Mouse (Mus musculus) liver, embryonic 11.5 days (tissue): ENCODE data around the gene Limch1. TPM values are rescaled to one million over a fixed set of nuclear protein-coding genes. Genes with fewer than 3 reads are reported as not detected.
A peak's percentile ranks its signal among the peaks of the same experiment; 100 is the strongest.

Source experiments
- ATAC-seq: fragments of 200-750 bp; cut with Nextera tagmentation; replicated peaks from 2 replicates; pipeline ENCODE4 v1.8.0; 2017; ENCODE audit warnings: moderate number of reproducible peaks, mild to moderate bottlenecking, moderate TSS enrichment, moderate library complexity; ENCODE audit not compliant: low FRiP score
- DNase-seq: peaks from one replicate; pipeline ENCODE4 v3.0.0-alpha.2; 2017; ENCODE audit warnings: low spot score
- H3K27ac ChIP-seq: fragments of 300-500 bp; sonication (generic); 2 replicates; pipeline ENCODE4 v1.5.1; 2014; ENCODE audit warnings: mild to moderate bottlenecking, low read depth, low read length, control low read depth
- H3K27me3 ChIP-seq: fragments of 300-500 bp; sonication (generic); replicated peaks from 2 replicates; pipeline ENCODE4 v1.6.1; 2014; ENCODE audit warnings: low read length, mixed read lengths; ENCODE audit not compliant: control insufficient read depth, insufficient read depth
- H3K36me3 ChIP-seq: fragments of 300-500 bp; sonication (generic); 2 replicates; pipeline ENCODE4 v1.6.1; 2014; ENCODE audit warnings: mild to moderate bottlenecking, low read length, moderate library complexity, mixed read lengths; ENCODE audit not compliant: control insufficient read depth, insufficient read depth
- H3K4me1 ChIP-seq: fragments of 300-500 bp; sonication (generic); replicated peaks from 2 replicates; pipeline ENCODE4 v1.6.1; 2014; ENCODE audit warnings: low read length, mixed read lengths; ENCODE audit not compliant: control insufficient read depth, insufficient read depth
- H3K4me2 ChIP-seq: fragments of 300-500 bp; sonication (generic); 2 replicates; pipeline ENCODE4 v1.6.1; 2014; ENCODE audit warnings: mild to moderate bottlenecking, control low read depth, moderate library complexity
- H3K4me3 ChIP-seq: fragments of 300-500 bp; sonication (generic); 2 replicates; pipeline ENCODE4 v1.5.1; 2014; ENCODE audit warnings: low read depth, low read length, control low read depth
- H3K9ac ChIP-seq: fragments of 300-500 bp; sonication (generic); 2 replicates; pipeline ENCODE4 v1.6.1; 2014; ENCODE audit warnings: low read depth, low read length, control low read depth
- H3K9me3 ChIP-seq: fragments of 300-500 bp; sonication (generic); 2 replicates; pipeline ENCODE4 v1.6.1; 2016; ENCODE audit warnings: low read length, inconsistent platforms, mixed read lengths; ENCODE audit not compliant: control insufficient read depth
- WGBS: fragments of 180-500 bp; shearing (Covaris S2); extraction: QIAGEN DNeasy Blood & Tissue Kit; methylation state at CpG from one replicate; pipeline ENCODE4 v1.1.7; 2014; 5-methylcytosine and 5-hydroxymethylcytosine counted together
- polyA plus RNA-seq: library from polyadenylated mRNA; unstranded; fragments of >200 nt; fragmentation: Nextera tagmentation; extraction: Ambion mirVana; gene quantifications from 2 replicates; pipeline ENCODE4 v1.2.1, GENCODE M21; 2014

Limch1 gene
- polyA plus RNA-seq, 1 experiment from 2014 or later = 11.6 TPM

- H3K4me1 ChIP-seq = no peaks in the 10 kb centered on the region; the same call in 1 of the 2 replicates
- H3K27me3 ChIP-seq = peaks cover 14% of the 10 kb centered on the region
- ATAC-seq (peak; percentile 41; the same call in 1 of the 2 replicates), DNase-seq (peak; percentile 74)
- peak overlapping the region; percentile 40 for H3K4me3 ChIP-seq
- no peak overlapping the region for H3K9ac ChIP-seq
- H3K4me2 ChIP-seq = peak overlapping the region; percentile 67
- no peaks in the 10 kb centered on the region for H3K9me3 ChIP-seq
- H3K36me3 ChIP-seq = no peaks in the 10 kb centered on the region
- 2% methylated on average over 33 of the region's 33 CpGs for WGBS
- H3K27ac ChIP-seq = no peak overlapping the region
Measured at GRCm38 (mm10) chr5:66996886-66997599, 251.4 kb downstream of the Limch1 start.

- no peak overlapping the region for H3K4me3 ChIP-seq
- peak overlapping the region; percentile 67 for H3K4me2 ChIP-seq
- no peaks in the 10 kb centered on the region for H3K36me3 ChIP-seq
- H3K9me3 ChIP-seq = no peaks in the 10 kb centered on the region
- no peaks in the 10 kb centered on the region; the same call in 1 of the 2 replicates for H3K4me1 ChIP-seq
- no peak for ATAC-seq
- H3K27ac ChIP-seq = no peak overlapping the region
- 20% methylated on average over 7 of the region's 7 CpGs for WGBS
- H3K27me3 ChIP-seq = peaks cover 14% of the 10 kb centered on the region
- H3K9ac ChIP-seq = no peak overlapping the region
- DNase-seq = no peak
Measured at GRCm38 (mm10) chr5:66997600-66997930, 251.9 kb downstream of the Limch1 start.

GRCm38 (mm10) chr5:66998341-66998740, 252.7 kb downstream of the Limch1 start:
- Histone ChIP-seq H3K4me2 (no peak overlapping the region), H3K27ac (no peak overlapping the region), H3K36me3 (no peaks in the 10 kb centered on the region), H3K4me1 (no peaks in the 10 kb centered on the region; the same call in 1 of the 2 replicates), H3K9me3 (no peaks in the 10 kb centered on the region), H3K27me3 (peaks cover 14% of the 10 kb centered on the region), H3K9ac (no peak overlapping the region), H3K4me3 (no peak overlapping the region)
- whole genome bisulfite sequencing = 65% methylated on average over 6 of the region's 6 CpGs
- DNase-seq (no peak), ATAC-seq (no peak)

- no peaks in the 10 kb centered on the region for H3K9me3 ChIP-seq
- no peak for DNase-seq
- no peaks in the 10 kb centered on the region for H3K36me3 ChIP-seq
- no peak overlapping the region for H3K4me3 ChIP-seq
- no peak overlapping the region for H3K27ac ChIP-seq
- H3K4me2 ChIP-seq = no peak overlapping the region
- peaks cover 9% of the 10 kb centered on the region for H3K27me3 ChIP-seq
- no peaks in the 10 kb centered on the region; the same call in 1 of the 2 replicates for H3K4me1 ChIP-seq
- no peak for ATAC-seq
- H3K9ac ChIP-seq = no peak overlapping the region
- WGBS = 80% methylated on average over 6 of the region's 6 CpGs
Measured at GRCm38 (mm10) chr5:67002346-67002745, 256.7 kb downstream of the Limch1 start.

GRCm38 (mm10) chr5:67004619-67005018, 259.0 kb downstream of the Limch1 start:
- Histone ChIP-seq H3K4me3 (no peak overlapping the region), H3K4me2 (no peak overlapping the region), H3K27me3 (no peaks in the 10 kb centered on the region), H3K27ac (no peak overlapping the region), H3K36me3 (no peaks in the 10 kb centered on the region), H3K4me1 (no peaks in the 10 kb centered on the region), H3K9me3 (no peaks in the 10 kb centered on the region), H3K9ac (no peak overlapping the region)
- ATAC-seq = no peak
- no peak for DNase-seq
- 65% methylated on average over 11 of the region's 11 CpGs for WGBS

GRCm38 (mm10) chr5:67011043-67011870, 265.6 kb downstream of the Limch1 start:
- ATAC-seq (no peak), DNase-seq (no peak)
- Histone ChIP-seq H3K36me3 (no peaks in the 10 kb centered on the region), H3K27me3 (no peaks in the 10 kb centered on the region), H3K4me2 (no peak overlapping the region), H3K9me3 (no peaks in the 10 kb centered on the region), H3K27ac (no peak overlapping the region), H3K9ac (no peak overlapping the region), H3K4me3 (no peak overlapping the region), H3K4me1 (no peaks in the 10 kb centered on the region)
- 88% methylated on average over 16 of the region's 16 CpGs for WGBS

GRCm38 (mm10) chr5:67011985-67012384, 266.4 kb downstream of the Limch1 start:
- WGBS = 80% methylated on average over 4 of the region's 4 CpGs
- no peak overlapping the region for H3K27ac ChIP-seq
- ATAC-seq (no peak), DNase-seq (no peak)
- H3K4me1 ChIP-seq = no peaks in the 10 kb centered on the region
- H3K27me3 ChIP-seq = no peaks in the 10 kb centered on the region
- no peak overlapping the region for H3K4me2 ChIP-seq
- H3K9ac ChIP-seq = no peak overlapping the region
- no peak overlapping the region for H3K4me3 ChIP-seq
- no peaks in the 10 kb centered on the region for H3K9me3 ChIP-seq
- no peaks in the 10 kb centered on the region for H3K36me3 ChIP-seq

- no peak overlapping the region for H3K4me2 ChIP-seq
- DNase-seq = no peak
- H3K36me3 ChIP-seq = no peaks in the 10 kb centered on the region
- no peaks in the 10 kb centered on the region for H3K9me3 ChIP-seq
- no peak for ATAC-seq
- no peak overlapping the region for H3K27ac ChIP-seq
- H3K4me1 ChIP-seq = no peaks in the 10 kb centered on the region
- no peaks in the 10 kb centered on the region for H3K27me3 ChIP-seq
- 80% methylated on average over 3 of the region's 3 CpGs for WGBS
- H3K9ac ChIP-seq = no peak overlapping the region
- H3K4me3 ChIP-seq = no peak overlapping the region
Measured at GRCm38 (mm10) chr5:67013926-67014325, 268.3 kb downstream of the Limch1 start.
